Mouse (Mus musculus) small intestine, adult 2 months (tissue): ENCODE measurements around the gene Atp6v0a1.

Experiments used
- CTCF ChIP-seq: fragments of 200-500 bp; IDR thresholded peaks from 2 replicates; pipeline ENCODE4 v1.5.1; 2012; ENCODE audit warnings: low read depth, mild to moderate bottlenecking, control low read depth, inconsistent platforms, low read length, moderate library complexity, mixed read lengths; ENCODE audit not compliant: insufficient replicate concordance, insufficient read length; ENCODE audit errors: extremely low read depth
- POLR2A ChIP-seq: fragments of 200-500 bp; IDR thresholded peaks from 2 replicates; pipeline ENCODE4 v1.6.1; 2012; ENCODE audit warnings: low read depth, mild to moderate bottlenecking, control low read depth, inconsistent platforms, low read length, moderate library complexity

GRCm38 (mm10) chr11:100994233-100994632, 15.0 kb upstream of the Atp6v0a1 start:
- TF ChIP-seq CTCF (no peak), POLR2A (no peak)
